Mouse (Mus musculus): ENCODE results near the gene Elmsan1. TPM values are rescaled to one million over a fixed set of nuclear protein-coding genes. Genes with fewer than 3 reads are reported as not detected.

The Elmsan1 gene
- polyA plus RNA-seq (2014; fragmentation: Illumina TruSeq; extraction: RNeasy Lipid Tissue Mini Kit (QIAGEN cat#74804); ENCODE audit: low read depth, low replicate concordance), result 13.1 TPM

DNA sequence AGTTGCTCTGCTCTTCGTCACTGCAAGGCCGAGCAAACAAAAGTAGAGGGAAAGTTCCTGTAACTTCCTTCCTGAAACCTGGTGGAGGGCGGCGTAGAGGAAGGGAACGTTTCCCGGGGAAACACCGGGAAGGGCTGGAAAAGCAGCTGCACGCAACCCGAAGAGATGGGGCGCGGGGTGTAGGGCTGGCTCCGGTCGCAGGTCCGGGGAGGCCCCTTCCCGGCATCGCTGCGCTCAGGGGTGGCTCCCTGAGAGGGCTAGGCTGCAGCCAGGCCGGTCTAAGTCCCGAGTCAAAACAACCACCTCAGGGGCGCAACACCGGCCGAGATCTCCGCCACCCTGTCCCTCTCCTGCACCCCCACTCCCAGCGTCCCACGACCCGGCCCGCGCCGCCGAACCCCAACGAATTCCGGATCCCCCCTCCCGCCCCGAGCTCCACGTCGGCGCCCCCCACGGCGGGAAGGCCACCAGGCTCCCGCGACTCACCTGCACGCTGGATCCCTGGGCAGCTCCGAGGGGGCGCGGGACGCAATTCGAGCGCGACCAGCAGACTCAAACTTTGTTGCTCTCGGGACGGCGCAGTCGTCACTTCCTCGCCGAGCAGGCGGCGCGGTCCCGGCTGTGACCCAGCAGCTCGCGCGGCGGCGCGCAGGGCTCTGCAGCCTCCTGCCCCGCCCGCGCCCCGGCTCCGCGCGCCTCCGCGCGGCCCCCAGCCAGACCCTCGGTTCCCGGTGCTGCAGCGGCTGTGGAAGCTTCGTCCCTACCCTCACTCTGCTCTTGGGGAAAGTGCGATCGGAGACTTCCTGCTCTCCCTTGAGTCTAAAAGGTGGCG is at the start of gene Elmsan1:
Elmsan1 (minus strand) TSS at position 593 of the 832 bp plus-strand sequence.

DNA sequence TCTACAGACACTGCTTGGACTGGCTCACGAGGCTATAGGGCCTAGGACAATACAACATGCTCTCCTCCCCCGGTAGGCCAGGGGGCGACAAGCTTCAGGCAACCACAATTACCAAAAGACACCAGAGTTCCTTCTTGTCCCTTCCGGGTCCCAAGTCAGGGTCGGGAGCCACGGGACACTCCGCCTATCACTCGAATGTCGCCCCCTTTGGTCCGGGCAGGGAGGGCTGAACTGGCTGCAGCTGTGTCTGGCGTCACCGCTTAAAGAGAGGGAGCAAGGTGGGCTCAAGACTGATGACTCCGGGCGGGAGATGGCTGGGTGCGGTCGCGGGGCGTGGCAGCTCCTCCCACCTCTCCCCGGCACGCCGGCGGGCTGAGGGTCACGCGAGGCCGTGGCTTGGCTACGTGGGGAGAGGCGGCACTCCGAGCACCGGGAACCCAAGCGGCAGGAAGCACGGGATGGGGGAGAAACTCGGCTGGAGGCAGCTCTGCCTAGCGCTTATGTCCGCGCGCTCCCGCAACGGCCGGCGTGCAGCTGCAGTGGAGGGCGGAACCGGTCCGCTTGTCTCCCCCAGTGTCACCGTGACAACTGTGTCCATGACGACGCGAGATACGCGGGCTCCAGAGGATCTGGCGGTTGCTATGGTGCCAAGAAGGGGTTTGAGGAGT is 70.6 kb downstream of the Elmsan1 start, which contains the start of gene Pnma1:
Pnma1 (minus strand) TSS at position 536 of the 668 bp plus-strand sequence.

DNA sequence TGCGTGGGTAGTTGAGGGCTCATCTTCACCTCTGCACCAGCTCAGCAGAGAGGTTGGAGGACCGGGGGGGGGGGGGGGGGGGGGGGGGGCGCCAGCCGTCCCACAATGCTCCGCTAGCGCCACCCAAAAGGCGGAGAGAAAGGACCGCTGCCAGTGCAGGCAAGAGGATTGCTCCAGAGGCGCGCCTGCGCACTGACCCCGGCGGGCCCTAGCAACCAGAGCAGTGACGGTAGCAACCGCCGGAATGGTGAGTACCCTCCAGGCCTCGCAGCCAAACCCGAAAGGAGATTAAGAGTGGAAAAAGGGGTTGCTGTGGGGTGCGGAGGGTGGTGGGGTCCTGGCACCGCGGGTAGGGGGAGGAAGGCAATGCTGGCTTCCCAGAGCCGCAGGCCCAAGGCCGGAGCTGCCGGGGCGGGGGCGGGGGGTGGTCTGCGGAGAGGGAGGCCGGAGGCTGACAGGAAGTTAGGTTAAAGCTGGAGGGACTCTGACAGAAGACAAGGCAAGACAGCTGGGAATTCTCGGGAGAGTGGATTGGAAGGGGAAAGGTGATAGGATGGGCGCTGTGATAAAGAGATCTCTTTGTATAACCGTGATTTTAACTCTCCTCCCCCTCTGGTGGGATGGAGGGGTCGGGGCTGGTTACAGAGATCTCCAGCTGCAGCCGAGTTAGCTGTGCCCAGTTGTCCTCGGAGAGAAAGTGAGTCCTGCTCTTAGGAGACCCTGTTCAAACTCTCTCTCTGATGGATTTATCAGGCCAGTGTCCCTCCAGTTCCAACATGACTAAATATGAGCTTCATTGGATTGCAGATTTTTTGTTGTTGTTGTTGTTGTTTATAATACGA is 104.3 kb downstream of the Elmsan1 start, which contains the start of gene Dnal1:
Dnal1 (plus strand) TSS at position 214 of the 842 bp plus-strand sequence.

DNA sequence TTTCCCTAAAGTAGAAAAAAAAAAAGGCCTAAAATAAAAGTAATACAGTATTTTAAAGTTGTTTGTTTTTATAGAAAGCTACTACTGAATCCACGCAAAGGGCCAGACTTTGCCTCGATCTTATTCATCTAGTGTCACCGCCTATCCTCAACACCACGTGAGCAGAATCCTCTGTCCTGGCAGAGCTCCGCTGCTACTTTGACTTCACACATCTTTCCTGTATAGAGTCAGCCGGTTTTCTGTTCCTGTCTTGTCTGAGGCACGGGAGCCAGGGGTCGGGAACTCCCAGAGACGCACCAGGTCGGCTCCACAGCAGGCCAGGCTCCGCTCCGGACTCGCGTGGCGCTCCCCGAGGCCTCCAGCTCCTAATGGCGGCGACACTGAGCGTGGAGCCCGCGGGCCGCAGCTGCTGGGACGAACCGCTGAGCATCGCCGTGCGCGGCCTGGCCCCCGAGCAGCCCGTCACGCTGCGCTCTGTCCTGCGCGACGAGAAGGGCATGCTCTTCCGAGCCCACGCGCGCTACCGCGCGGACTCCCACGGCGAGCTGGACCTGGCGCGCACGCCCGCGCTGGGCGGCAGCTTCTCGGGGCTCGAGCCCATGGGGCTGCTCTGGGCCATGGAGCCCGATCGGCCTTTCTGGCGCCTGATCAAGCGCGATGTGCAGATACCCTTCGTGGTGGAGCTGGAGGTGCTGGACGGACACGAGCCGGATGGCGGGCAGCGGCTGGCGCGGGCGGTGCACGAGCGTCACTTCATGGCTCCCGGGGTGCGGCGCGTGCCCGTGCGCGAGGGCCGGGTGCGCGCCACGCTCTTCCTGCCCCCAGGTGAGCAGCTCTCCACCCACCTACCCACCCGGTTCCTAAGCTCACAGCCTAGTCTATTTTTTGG is 117.8 kb downstream of the Elmsan1 start, which contains the start of gene Acot6:
Acot6 (plus strand) TSS at position 51 of the 889 bp plus-strand sequence.

Other genes starting within 250 kb of the Elmsan1 start
- 0.60 TPM for gene Heatr4, start 234.0 kb downstream of the Elmsan1 start, polyA plus RNA-seq (2014; fragmentation: Illumina TruSeq; extraction: RNeasy Lipid Tissue Mini Kit (QIAGEN cat#74804); ENCODE audit: low read depth, low replicate concordance)
- gene Acot2, start 231.0 kb downstream of the Elmsan1 start, polyA plus RNA-seq (2014; fragmentation: Illumina TruSeq; extraction: RNeasy Lipid Tissue Mini Kit (QIAGEN cat#74804); ENCODE audit: low read depth, low replicate concordance), result 11.1 TPM
- gene Acot1, start 209.4 kb downstream of the Elmsan1 start, polyA plus RNA-seq (2014; fragmentation: Illumina TruSeq; extraction: RNeasy Lipid Tissue Mini Kit (QIAGEN cat#74804); ENCODE audit: low read depth, low replicate concordance), result 39.7 TPM
- 2.2 TPM for gene Acot4, start 180.5 kb downstream of the Elmsan1 start, polyA plus RNA-seq (2014; fragmentation: Illumina TruSeq; extraction: RNeasy Lipid Tissue Mini Kit (QIAGEN cat#74804); ENCODE audit: low read depth, low replicate concordance)
- not detected for gene Gm49366, start 179.9 kb downstream of the Elmsan1 start, polyA plus RNA-seq (2014; fragmentation: Illumina TruSeq; extraction: RNeasy Lipid Tissue Mini Kit (QIAGEN cat#74804); ENCODE audit: low read depth, low replicate concordance)
- not detected for gene Acot3, start 166.7 kb downstream of the Elmsan1 start, polyA plus RNA-seq (2014; fragmentation: Illumina TruSeq; extraction: RNeasy Lipid Tissue Mini Kit (QIAGEN cat#74804); ENCODE audit: low read depth, low replicate concordance)
- 0.42 TPM for gene Acot5, start 149.6 kb downstream of the Elmsan1 start, polyA plus RNA-seq (2014; fragmentation: Illumina TruSeq; extraction: RNeasy Lipid Tissue Mini Kit (QIAGEN cat#74804); ENCODE audit: low read depth, low replicate concordance)
- 6.1 TPM for gene Acot6, start 118.2 kb downstream of the Elmsan1 start, polyA plus RNA-seq (2014; fragmentation: Illumina TruSeq; extraction: RNeasy Lipid Tissue Mini Kit (QIAGEN cat#74804); ENCODE audit: low read depth, low replicate concordance)
- 13.8 TPM for gene Dnal1, start 104.5 kb downstream of the Elmsan1 start, polyA plus RNA-seq (2014; fragmentation: Illumina TruSeq; extraction: RNeasy Lipid Tissue Mini Kit (QIAGEN cat#74804); ENCODE audit: low read depth, low replicate concordance)
- gene Pnma1, start 70.4 kb downstream of the Elmsan1 start, polyA plus RNA-seq (2014; fragmentation: Illumina TruSeq; extraction: RNeasy Lipid Tissue Mini Kit (QIAGEN cat#74804); ENCODE audit: low read depth, low replicate concordance), result 0.45 TPM
- gene Ptgr2, start 66.4 kb upstream of the Elmsan1 start, polyA plus RNA-seq (2014; fragmentation: Illumina TruSeq; extraction: RNeasy Lipid Tissue Mini Kit (QIAGEN cat#74804); ENCODE audit: low read depth, low replicate concordance), result 60.9 TPM
- 34.4 TPM for gene Zfp410, start 98.0 kb upstream of the Elmsan1 start, polyA plus RNA-seq (2014; fragmentation: Illumina TruSeq; extraction: RNeasy Lipid Tissue Mini Kit (QIAGEN cat#74804); ENCODE audit: low read depth, low replicate concordance)
- 23.9 TPM for gene Coq6, start 142.8 kb upstream of the Elmsan1 start, polyA plus RNA-seq (2014; fragmentation: Illumina TruSeq; extraction: RNeasy Lipid Tissue Mini Kit (QIAGEN cat#74804); ENCODE audit: low read depth, low replicate concordance)
- 3.2 TPM for gene Fam161b, start 143.0 kb upstream of the Elmsan1 start, polyA plus RNA-seq (2014; fragmentation: Illumina TruSeq; extraction: RNeasy Lipid Tissue Mini Kit (QIAGEN cat#74804); ENCODE audit: low read depth, low replicate concordance)
- gene Entpd5, start 190.1 kb upstream of the Elmsan1 start, polyA plus RNA-seq (2014; fragmentation: Illumina TruSeq; extraction: RNeasy Lipid Tissue Mini Kit (QIAGEN cat#74804); ENCODE audit: low read depth, low replicate concordance), result 31.1 TPM
- gene Bbof1, start 190.2 kb upstream of the Elmsan1 start, polyA plus RNA-seq (2014; fragmentation: Illumina TruSeq; extraction: RNeasy Lipid Tissue Mini Kit (QIAGEN cat#74804); ENCODE audit: low read depth, low replicate concordance), result 5.8 TPM
- gene Rnf113a2, start 198.3 kb upstream of the Elmsan1 start, polyA plus RNA-seq (2014; fragmentation: Illumina TruSeq; extraction: RNeasy Lipid Tissue Mini Kit (QIAGEN cat#74804); ENCODE audit: low read depth, low replicate concordance), result 20.3 TPM
- 353 TPM for gene Aldh6a1, start 232.1 kb upstream of the Elmsan1 start, polyA plus RNA-seq (2014; fragmentation: Illumina TruSeq; extraction: RNeasy Lipid Tissue Mini Kit (QIAGEN cat#74804); ENCODE audit: low read depth, low replicate concordance)
- gene Lin52, start 232.5 kb upstream of the Elmsan1 start, polyA plus RNA-seq (2014; fragmentation: Illumina TruSeq; extraction: RNeasy Lipid Tissue Mini Kit (QIAGEN cat#74804); ENCODE audit: low read depth, low replicate concordance), result 15.7 TPM